Mouse (Mus musculus): ENCODE measurements at regions not wholly inside any gene's neighbourhood (a gene's known extent, or its start where the extent isn't known, plus 50 kb on each side); places are given as distances from the start of the nearest gene placed in this dataset.
"Not testable (repeated sequence)": the region's sequence is repeated elsewhere in the genome, so short reads cannot be mapped to it uniquely, and the experiment has no call there.

- no peak for DNase-seq
Observed at GRCm38 (mm10) chr3:83416536-83416935, 288.8 kb downstream of the Dchs2 start.

GRCm38 (mm10) chr3:83424267-83424666 lies 296.5 kb downstream of the Dchs2 start:
- no peak for DNase-seq

- no peak for DNase-seq
Observed at GRCm38 (mm10) chr3:83429376-83429775, 301.6 kb downstream of the Dchs2 start.

- DNase-seq = no peak
Observed at GRCm38 (mm10) chr3:83446154-83446667, 318.5 kb downstream of the Dchs2 start.

GRCm38 (mm10) chr3:83450662-83451061 lies 315.5 kb upstream of the Sfrp2 start:
- no peak for DNase-seq

- DNase-seq = no peak
Observed at GRCm38 (mm10) chr3:83451317-83451716, 314.8 kb upstream of the Sfrp2 start.

- DNase-seq = no peak
Observed at GRCm38 (mm10) chr3:83453462-83453861, 312.7 kb upstream of the Sfrp2 start.

GRCm38 (mm10) chr3:83458450-83458849 lies 307.7 kb upstream of the Sfrp2 start:
- no peak for DNase-seq

GRCm38 (mm10) chr3:83479251-83479650 lies 286.9 kb upstream of the Sfrp2 start:
- no peak for DNase-seq

- DNase-seq = no peak
Observed at GRCm38 (mm10) chr3:83480176-83480575, 285.9 kb upstream of the Sfrp2 start.

GRCm38 (mm10) chr3:83486192-83486716 lies 279.9 kb upstream of the Sfrp2 start:
- DNase-seq = no peak

- DNase-seq = no peak
Observed at GRCm38 (mm10) chr3:83495584-83495983, 270.5 kb upstream of the Sfrp2 start.

- DNase-seq = no peak
Observed at GRCm38 (mm10) chr3:83503901-83504300, 262.2 kb upstream of the Sfrp2 start.

- DNase-seq = no peak
Observed at GRCm38 (mm10) chr3:83516614-83517013, 249.5 kb upstream of the Sfrp2 start.

- DNase-seq = no peak
Observed at GRCm38 (mm10) chr3:83517914-83518635, 248.0 kb upstream of the Sfrp2 start.

- DNase-seq = no peak
Observed at GRCm38 (mm10) chr3:83530243-83530847, 235.8 kb upstream of the Sfrp2 start.

- DNase-seq = not testable (repeated sequence)
Observed at GRCm38 (mm10) chr3:83536624-83537023, 229.5 kb upstream of the Sfrp2 start.

GRCm38 (mm10) chr3:83537231-83537630 lies 228.9 kb upstream of the Sfrp2 start:
- DNase-seq = no peak

- DNase-seq = no peak
Observed at GRCm38 (mm10) chr3:83537711-83538110, 228.4 kb upstream of the Sfrp2 start.

GRCm38 (mm10) chr3:83538898-83539297 lies 227.2 kb upstream of the Sfrp2 start:
- no peak for DNase-seq

GRCm38 (mm10) chr3:83540997-83541932 lies 224.9 kb upstream of the Sfrp2 start:
- no peak for DNase-seq

- no peak for DNase-seq
Observed at GRCm38 (mm10) chr3:83552516-83553139, 213.5 kb upstream of the Sfrp2 start.

All from thymus, adult 18-20 months (tissue).